Mouse (Mus musculus) cerebellum, adult 2 months (tissue): ENCODE measurements around the gene Hoxa6.

ENCODE experiments used
- CTCF ChIP-seq: fragments of 200-500 bp; IDR thresholded peaks from 2 replicates; pipeline ENCODE4 v1.5.1; 2011; ENCODE audit warnings: low read depth, mild to moderate bottlenecking, control low read depth, low read length, moderate library complexity, borderline replicate concordance; ENCODE audit not compliant: insufficient read depth
- POLR2A ChIP-seq: fragments of 200-500 bp; IDR thresholded peaks from 2 replicates; pipeline ENCODE4 v1.6.1; 2011; ENCODE audit warnings: low read length, control low read depth, borderline replicate concordance; ENCODE audit not compliant: insufficient read depth

- TF ChIP-seq CTCF (no peak), POLR2A (no peak)
Measured at GRCm38 (mm10) chr6:52249826-52250225, 41.3 kb upstream of the Hoxa6 start.
